Mouse (Mus musculus) stomach, embryonic 14.5 days (tissue): ENCODE data around the gene Rbbp9. TPM values are rescaled to one million over a fixed set of nuclear protein-coding genes. Genes with fewer than 3 reads are reported as not detected.
"Not testable (repeated sequence)": the region's sequence is repeated elsewhere in the genome, so short reads cannot be mapped to it uniquely, and the experiment has no call there.

Experiments used
- ATAC-seq: fragments of 200-750 bp; cut with Nextera tagmentation; 2 replicates; pipeline ENCODE4 v1.8.0; 2017; ENCODE audit warnings: low read depth, moderate TSS enrichment; ENCODE audit not compliant: insufficient number of reproducible peaks, insufficient read depth, low FRiP score
- H3K27ac ChIP-seq: fragments of 300-500 bp; sonication (generic); 2 replicates; pipeline ENCODE4 v1.5.1; 2014; ENCODE audit warnings: mild to moderate bottlenecking, low read length, moderate library complexity, mixed read lengths
- H3K27me3 ChIP-seq: fragments of 300-500 bp; sonication (generic); 2 replicates; pipeline ENCODE4 v1.6.1; 2014; ENCODE audit warnings: low read length, control low read depth, mixed read lengths; ENCODE audit not compliant: control insufficient read depth, insufficient read depth
- H3K36me3 ChIP-seq: fragments of 300-500 bp; sonication (generic); 2 replicates; pipeline ENCODE4 v1.6.1; 2014; ENCODE audit warnings: mild to moderate bottlenecking, control low read depth, low read length, moderate library complexity, mixed read lengths; ENCODE audit not compliant: control insufficient read depth, insufficient read depth
- H3K4me1 ChIP-seq: fragments of 300-500 bp; sonication (generic); 2 replicates; pipeline ENCODE4 v1.6.1; 2014; ENCODE audit warnings: low read length, control low read depth, mixed read lengths; ENCODE audit not compliant: control insufficient read depth, insufficient read depth
- H3K4me2 ChIP-seq: fragments of 300-500 bp; sonication (generic); replicated peaks from 2 replicates; pipeline ENCODE4 v1.6.1; 2014; ENCODE audit warnings: low read depth, low read length, control low read depth
- H3K4me3 ChIP-seq: fragments of 300-500 bp; sonication (generic); 2 replicates; pipeline ENCODE4 v1.5.1; 2014; ENCODE audit warnings: low read depth, low read length, control low read depth
- H3K9ac ChIP-seq: fragments of 300-500 bp; sonication (generic); replicated peaks from 2 replicates; pipeline ENCODE4 v1.6.1; 2014; ENCODE audit warnings: low read depth, mild to moderate bottlenecking, control low read depth, low read length, moderate library complexity, mixed read lengths
- H3K9me3 ChIP-seq: fragments of 300-500 bp; sonication (generic); 2 replicates; pipeline ENCODE4 v1.6.1; 2016; ENCODE audit warnings: low read depth, low read length, control low read depth; ENCODE audit not compliant: control insufficient read depth
- WGBS: fragments of 180-500 bp; shearing (Covaris S2); extraction: QIAGEN DNeasy Blood & Tissue Kit; methylation state at CpG from one replicate; pipeline ENCODE4 v1.1.7; 2014; 5-methylcytosine and 5-hydroxymethylcytosine counted together
- polyA plus RNA-seq: library from polyadenylated mRNA; unstranded; fragments of >200 nt; fragmentation: Nextera tagmentation; extraction: Ambion mirVana; gene quantifications from 2 replicates; pipeline ENCODE4 v1.2.1, GENCODE M21; 2014

Gene Rbbp9
- 72.4 and 75.4 TPM in 2 replicates for polyA plus RNA-seq

DNA sequence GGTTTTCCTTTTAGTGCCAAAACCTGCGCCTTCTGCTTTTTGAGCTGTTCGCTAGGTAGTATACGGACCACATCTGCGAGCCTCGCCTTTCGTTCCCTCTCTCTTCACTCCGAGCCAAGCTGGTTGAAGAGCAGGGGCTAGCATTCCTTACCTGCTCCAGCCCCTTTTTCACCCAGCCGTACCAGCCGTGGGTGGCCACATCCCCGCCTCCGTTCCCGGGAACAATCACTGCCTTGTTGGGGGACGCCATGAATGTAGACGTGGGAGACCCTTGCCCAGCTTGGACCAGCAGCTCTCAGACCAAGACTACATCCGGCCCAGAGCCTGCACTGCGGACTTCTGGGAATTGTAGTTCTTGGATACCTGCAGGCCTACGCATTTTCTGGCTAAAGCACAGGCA is at the start of gene Rbbp9:
Rbbp9 (minus strand) TSS at position 341 of the 400 bp plus-strand sequence.
- peak within 1 kb of the TSS; percentile 71 for H3K9ac ChIP-seq
- under 1% methylated on average over 17 of the region's 17 CpGs for WGBS
- peak within 1 kb of the TSS; percentile 68 for H3K4me2 ChIP-seq
- H3K4me1 ChIP-seq: peaks cover 3% of the 10 kb centered on the region; the same call in 1 of the 2 replicates
- ATAC-seq: peak; percentile 91
- peak within 1 kb of the TSS; percentile 72 for H3K4me3 ChIP-seq
- H3K27ac ChIP-seq: peak within 1 kb of the TSS; percentile 83; the same call in 1 of the 2 replicates
- H3K36me3 ChIP-seq: peaks cover 18% of the 10 kb centered on the region
- no peaks in the 10 kb centered on the region for H3K9me3 ChIP-seq
- H3K27me3 ChIP-seq: no peaks in the 10 kb centered on the region

DNA sequence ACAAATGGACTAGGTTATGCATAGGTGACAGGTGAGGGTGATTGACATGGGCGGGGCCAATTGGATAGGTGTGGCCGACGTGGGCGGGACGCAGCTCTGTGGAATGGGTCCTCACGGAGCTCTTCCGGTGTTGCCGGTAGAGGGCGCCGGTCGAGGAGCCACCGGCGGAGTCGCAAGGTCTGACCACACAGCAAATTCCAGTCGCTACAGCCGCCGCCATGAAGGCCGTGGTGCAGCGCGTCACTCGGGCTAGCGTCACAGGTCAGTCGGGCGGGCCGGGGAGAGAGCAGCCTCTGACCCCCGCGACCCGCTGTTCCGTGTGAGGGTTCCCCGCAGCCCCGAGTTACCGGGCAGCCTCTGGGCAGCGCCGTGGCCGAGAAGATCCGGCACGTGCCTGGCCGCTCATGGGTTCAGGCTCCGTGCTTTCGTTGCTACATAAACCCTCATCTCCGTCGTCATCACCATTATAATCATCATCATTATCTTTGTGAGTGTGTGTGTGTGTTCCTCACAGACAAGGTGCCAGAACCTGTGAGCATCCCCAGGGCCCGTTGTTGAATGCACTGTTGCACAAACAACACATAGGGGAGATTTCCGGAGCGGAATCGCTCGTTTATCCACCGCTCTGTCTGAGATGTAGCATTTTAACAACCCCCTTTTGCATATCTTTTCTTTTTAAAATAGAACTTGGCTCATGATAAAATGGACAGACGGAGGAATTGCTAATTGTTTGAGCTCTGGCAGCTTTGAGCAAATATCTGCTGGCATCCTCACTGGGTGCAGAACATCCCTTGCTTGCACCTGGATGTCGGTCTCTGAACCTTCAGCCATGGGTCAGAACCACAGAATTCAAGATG is 49.4 kb upstream of the Rbbp9 start, which contains the start of gene Dtd1:
Dtd1 (plus strand) TSS at position 67 of the 857 bp plus-strand sequence.
- 1% methylated on average over 50 of the region's 50 CpGs for WGBS
- peak within 1 kb of the TSS; percentile 67 for H3K9ac ChIP-seq
- H3K4me2 ChIP-seq: peak within 1 kb of the TSS; percentile 77
- no peaks in the 10 kb centered on the region for H3K9me3 ChIP-seq
- no peak within 1 kb of the TSS; the same call in 1 of the 2 replicates for H3K27ac ChIP-seq
- H3K36me3 ChIP-seq: no peaks in the 10 kb centered on the region; the same call in 1 of the 2 replicates
- ATAC-seq: peak; percentile 93
- no peaks in the 10 kb centered on the region for H3K27me3 ChIP-seq
- H3K4me1 ChIP-seq: no peaks in the 10 kb centered on the region; the same call in 1 of the 2 replicates
- peak within 1 kb of the TSS; percentile 59 for H3K4me3 ChIP-seq

DNA sequence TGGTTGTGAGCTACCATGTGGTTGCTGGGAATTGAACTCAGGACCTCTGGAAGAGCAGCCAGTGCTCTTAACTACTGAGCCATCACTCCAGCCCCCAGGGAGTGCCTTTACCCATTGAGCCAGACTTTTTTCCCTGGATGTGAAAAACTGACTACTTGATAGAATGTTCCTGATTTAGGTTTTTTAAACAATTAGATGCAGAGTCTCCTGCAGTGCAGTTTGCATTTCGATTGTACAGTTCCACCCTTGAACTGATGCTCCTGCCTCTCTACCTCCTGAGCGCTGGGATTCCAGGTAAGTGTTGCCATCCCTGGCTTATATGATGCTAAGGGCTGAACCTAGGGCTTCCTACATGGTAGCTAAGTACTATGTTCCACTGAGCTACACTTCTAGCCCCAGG is 47.3 kb upstream of the Rbbp9 start:
- ATAC-seq: no peak
- no peaks in the 10 kb centered on the region for H3K9me3 ChIP-seq
- H3K4me2 ChIP-seq: no peak overlapping the region
- no peak overlapping the region for H3K27ac ChIP-seq
- no peak overlapping the region for H3K9ac ChIP-seq
- 71% methylated on average over 2 of the region's 2 CpGs for WGBS
- no peaks in the 10 kb centered on the region for H3K27me3 ChIP-seq
- H3K4me1 ChIP-seq: no peaks in the 10 kb centered on the region; the same call in 1 of the 2 replicates
- H3K36me3 ChIP-seq: no peaks in the 10 kb centered on the region; the same call in 1 of the 2 replicates
- H3K4me3 ChIP-seq: no peak overlapping the region

DNA sequence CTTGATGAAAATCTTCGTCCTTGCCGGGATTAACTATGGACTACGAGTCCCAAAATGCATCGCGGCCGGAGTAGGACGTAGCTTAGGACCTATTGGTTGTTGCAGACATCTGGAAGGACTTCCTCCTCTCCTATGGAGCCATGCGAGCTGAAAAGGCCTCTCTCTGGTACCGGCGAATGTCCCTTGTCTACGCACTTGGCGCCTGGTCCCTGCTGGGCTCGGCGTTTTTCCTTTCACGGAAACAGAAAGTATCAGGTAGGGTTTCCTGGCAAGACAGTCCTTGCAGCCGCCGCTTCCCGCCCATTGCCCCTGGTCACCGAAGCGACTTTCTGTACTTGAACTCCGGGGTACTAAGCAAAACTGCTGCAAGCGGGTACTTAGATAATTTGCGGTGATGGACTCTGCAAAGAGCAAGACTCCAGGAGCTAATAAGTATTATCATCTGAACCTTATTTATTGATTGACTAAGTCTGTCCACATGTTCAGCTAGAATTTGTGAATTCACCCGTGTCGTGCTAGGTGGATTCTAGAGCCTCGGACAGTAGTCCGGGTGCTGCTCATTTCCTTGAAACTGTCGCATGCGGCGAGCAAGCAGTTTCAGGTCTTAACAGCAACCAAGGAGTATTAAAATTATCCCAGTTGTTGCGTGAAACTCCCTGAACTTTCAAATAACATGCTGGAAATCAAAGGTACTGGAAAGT is 43.4 kb upstream of the Rbbp9 start, which contains the start of gene Smim26:
Smim26 (plus strand) TSS at position 104 of the 701 bp plus-strand sequence.
- H3K9ac ChIP-seq: peak within 1 kb of the TSS; percentile 61
- peak within 1 kb of the TSS; percentile 68 for H3K4me3 ChIP-seq
- H3K27ac ChIP-seq: peak within 1 kb of the TSS; percentile 55; the same call in 1 of the 2 replicates
- H3K9me3 ChIP-seq: no peaks in the 10 kb centered on the region
- WGBS: 2% methylated on average over 31 of the region's 31 CpGs
- H3K4me1 ChIP-seq: no peaks in the 10 kb centered on the region
- no peaks in the 10 kb centered on the region for H3K27me3 ChIP-seq
- ATAC-seq: peak; percentile 95
- peak within 1 kb of the TSS; percentile 71 for H3K4me2 ChIP-seq
- H3K36me3 ChIP-seq: peaks cover 10% of the 10 kb centered on the region

DNA sequence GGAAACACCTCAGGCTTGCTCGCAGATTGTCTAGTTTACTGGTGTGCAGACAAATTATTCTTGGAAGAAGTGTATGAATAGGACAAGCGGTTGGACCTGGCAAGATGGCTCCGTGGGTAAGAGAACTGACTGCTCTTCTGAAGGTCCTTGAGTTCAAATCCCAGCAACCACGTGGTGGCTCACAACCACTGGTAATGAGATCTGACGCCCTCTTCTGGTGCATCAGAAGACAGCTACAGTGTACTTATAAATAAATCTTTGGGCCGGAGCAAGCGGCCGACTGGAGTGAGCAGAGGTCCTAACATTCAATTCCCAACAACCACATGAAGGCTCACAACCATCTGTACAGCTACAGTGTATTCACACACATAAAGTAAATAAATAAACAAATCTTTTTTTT is 42.4 kb upstream of the Rbbp9 start:
- not testable (repeated sequence) for H3K27me3 ChIP-seq, H3K9ac ChIP-seq, H3K27ac ChIP-seq, ATAC-seq, H3K9me3 ChIP-seq, H3K4me2 ChIP-seq, H3K4me1 ChIP-seq, H3K4me3 ChIP-seq
- peaks cover 20% of the 10 kb centered on the region for H3K36me3 ChIP-seq
- WGBS: 67% methylated on average over 8 of the region's 8 CpGs

DNA sequence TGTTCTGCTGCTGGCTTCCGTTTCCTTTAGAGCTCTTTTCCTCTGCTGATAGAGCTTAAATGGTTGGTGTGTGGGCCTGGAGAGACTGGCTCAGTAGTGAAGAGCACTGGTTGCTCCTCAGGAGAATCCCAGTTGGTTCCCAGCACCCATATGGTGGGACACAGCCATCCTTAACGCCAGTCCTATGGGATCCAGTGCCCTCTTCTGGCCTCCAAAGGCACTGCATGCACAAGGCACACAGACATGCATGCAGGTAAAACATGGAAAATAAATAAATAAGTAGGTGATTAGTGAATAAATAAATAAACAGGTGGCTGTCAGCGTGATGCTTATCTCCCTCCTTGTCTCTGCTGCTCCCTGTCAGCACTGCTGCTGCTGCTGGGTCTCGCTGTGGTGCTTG is 38.1 kb upstream of the Rbbp9 start:
- no peaks in the 10 kb centered on the region for H3K9me3 ChIP-seq
- 81% methylated on average over 4 of the region's 4 CpGs for WGBS
- peaks cover 58% of the 10 kb centered on the region for H3K36me3 ChIP-seq
- no peaks in the 10 kb centered on the region for H3K27me3 ChIP-seq
- no peak overlapping the region for H3K4me2 ChIP-seq
- no peak overlapping the region for H3K9ac ChIP-seq
- H3K27ac ChIP-seq: no peak overlapping the region
- H3K4me1 ChIP-seq: no peaks in the 10 kb centered on the region
- H3K4me3 ChIP-seq: no peak overlapping the region
- ATAC-seq: no peak

DNA sequence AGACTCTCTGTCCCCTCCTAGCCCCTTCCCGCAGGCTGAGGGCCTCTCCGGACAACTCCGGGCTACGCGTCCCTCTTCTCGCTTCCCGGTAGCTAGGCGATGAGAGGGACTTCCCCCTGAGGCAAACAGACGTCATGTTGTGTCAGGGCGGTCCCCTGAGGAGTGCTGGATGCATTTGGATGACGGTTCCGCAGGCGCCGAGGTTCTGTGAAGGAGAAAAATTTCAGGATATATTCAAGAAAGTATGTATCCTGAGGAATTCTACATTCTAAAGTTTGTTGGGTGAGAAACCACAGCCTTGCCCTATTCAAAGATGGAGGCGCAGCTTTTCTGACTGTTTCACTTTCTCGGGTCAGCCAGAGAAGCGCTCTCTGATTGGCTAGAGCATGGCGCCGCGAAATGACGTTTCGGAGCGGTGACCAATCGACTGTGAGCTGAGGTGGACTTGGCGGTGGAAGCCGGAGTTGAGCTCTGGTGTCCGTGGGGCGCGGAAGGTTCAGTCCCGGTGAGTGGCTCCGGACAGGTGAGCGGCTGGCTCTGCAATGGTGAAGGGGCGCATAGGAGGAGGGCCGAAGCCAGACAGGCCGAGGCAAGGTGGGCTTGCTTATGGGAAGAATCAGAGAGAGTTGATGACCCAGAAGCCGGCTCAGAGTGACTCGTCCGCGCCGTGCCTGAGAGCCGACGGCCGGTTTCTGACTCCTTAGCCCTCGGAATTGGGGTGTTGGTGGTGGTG is 5.3 kb upstream of the Rbbp9 start, which contains the start of gene Sec23b:
Sec23b (plus strand) TSS at position 410 of the 733 bp plus-strand sequence.
- peak within 1 kb of the TSS; percentile 61 for H3K4me2 ChIP-seq
- no peaks in the 10 kb centered on the region for H3K9me3 ChIP-seq
- no peaks in the 10 kb centered on the region for H3K27me3 ChIP-seq
- peak within 1 kb of the TSS; percentile 54 for H3K9ac ChIP-seq
- peaks cover 9% of the 10 kb centered on the region for H3K36me3 ChIP-seq
- H3K4me3 ChIP-seq: peak within 1 kb of the TSS; percentile 66
- ATAC-seq: peak; percentile 98
- WGBS: under 1% methylated on average over 44 of the region's 44 CpGs
- H3K4me1 ChIP-seq: peaks cover 4% of the 10 kb centered on the region; the same call in 1 of the 2 replicates
- H3K27ac ChIP-seq: peak within 1 kb of the TSS; percentile 83
